Mouse (Mus musculus): ENCODE data around the gene Hibadh. TPM values are rescaled to one million over a fixed set of nuclear protein-coding genes. Genes with fewer than 3 reads are reported as not detected.
A peak's percentile ranks its signal among the peaks of the same experiment; 100 is the strongest.
"Not testable (repeated sequence)": the region's sequence is repeated elsewhere in the genome, so short reads cannot be mapped to it uniquely, and the experiment has no call there.

Gene Hibadh
- 10 to 100 TPM; 24.4 to 66.8 (median 48.9) TPM for total RNA-seq (2018; cell fraction: chromatin; rRNA removed)
- total RNA-seq (2018; cell fraction: cytosol; rRNA removed), result 10 to 100 TPM; 41.3 to 54.0 (median 47.2) TPM
- 10 to 100 TPM; 22.5 to 67.3 (median 40.0) TPM for total RNA-seq (2018; cell fraction: nucleus; rRNA removed)
- 40.2 to 62.3 TPM (median 45.1 TPM) in 3 replicates for polyA plus RNA-seq (2018)

DNA sequence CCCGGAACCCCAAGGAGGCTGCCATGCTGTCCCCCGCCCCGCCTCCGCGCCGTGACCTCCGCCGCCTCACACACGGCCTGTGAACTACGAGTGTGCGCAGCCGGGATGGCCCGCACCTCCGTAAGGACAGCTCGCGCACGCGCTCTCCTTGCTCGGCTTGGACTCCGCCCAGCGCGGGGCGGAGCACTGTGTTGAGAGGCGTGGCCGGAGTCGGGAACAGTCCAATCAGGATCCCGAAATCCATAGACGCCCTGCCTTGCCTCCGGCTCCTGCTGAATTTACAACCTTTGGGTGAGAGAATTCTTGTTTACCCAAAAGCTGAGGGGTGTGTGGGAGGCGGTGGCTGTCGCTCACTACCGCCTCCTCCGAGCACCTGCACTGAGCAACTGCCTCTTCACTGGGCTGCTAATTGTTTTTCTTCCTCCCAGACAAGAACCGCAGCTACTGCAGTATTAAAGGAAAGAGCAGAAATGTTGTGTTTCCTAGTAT lies at the start of gene Hibadh:
Hibadh (minus strand) TSS at position 166 of the 489 bp plus-strand sequence.
- H3K79me2 ChIP-seq (ENCODE audit: inconsistent target), result peaks cover 40% of the 10 kb centered on the region
- H3K4me3 ChIP-seq (ENCODE audit: inconsistent target), result peak within 1 kb of the TSS; percentile 90
- peak within 1 kb of the TSS; percentile 32 for H3K27ac ChIP-seq
- no peaks in the 10 kb centered on the region for H3K36me3 ChIP-seq (ENCODE audit: inconsistent target)
- whole genome bisulfite sequencing (ENCODE audit: missing documents), result 2% methylated on average over 34 of the region's 34 CpGs

DNA sequence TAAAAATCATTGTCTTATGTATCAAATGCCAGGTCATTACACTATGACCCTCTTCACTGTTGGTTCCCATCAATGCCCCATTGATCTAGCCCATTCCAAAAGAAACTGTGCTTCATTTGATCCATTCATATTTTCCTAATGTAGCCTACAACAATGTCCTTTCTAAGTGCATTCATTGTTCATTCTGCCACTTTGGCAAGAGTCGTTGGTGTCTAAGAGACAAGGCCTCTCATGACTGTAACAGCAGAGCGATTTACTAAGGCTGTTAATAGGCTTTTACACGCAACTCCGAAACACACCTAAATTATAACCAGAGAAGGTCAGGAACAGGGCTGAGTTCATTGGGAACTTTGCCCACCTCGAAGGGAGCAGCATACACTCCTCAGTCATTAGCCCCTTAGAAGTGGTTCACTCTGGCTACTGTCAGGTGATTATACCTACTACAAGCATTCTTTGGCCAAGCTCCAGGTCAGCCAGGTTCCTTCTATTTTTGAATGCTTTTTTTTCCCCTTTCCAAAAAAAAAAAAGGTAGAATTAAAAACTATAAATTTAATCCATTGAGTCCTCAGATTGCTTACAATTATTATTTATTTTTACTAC lies 46.8 kb upstream of the Hibadh start:
- H3K36me3 ChIP-seq (ENCODE audit: inconsistent target), result no peaks in the 10 kb centered on the region
- H3K79me2 ChIP-seq (ENCODE audit: inconsistent target), result no peaks in the 10 kb centered on the region
- 93% methylated on average over 5 of the region's 5 CpGs for WGBS (ENCODE audit: missing documents)
- H3K27ac ChIP-seq, result no peak overlapping the region
- no peak overlapping the region for H3K4me3 ChIP-seq (ENCODE audit: inconsistent target)

DNA sequence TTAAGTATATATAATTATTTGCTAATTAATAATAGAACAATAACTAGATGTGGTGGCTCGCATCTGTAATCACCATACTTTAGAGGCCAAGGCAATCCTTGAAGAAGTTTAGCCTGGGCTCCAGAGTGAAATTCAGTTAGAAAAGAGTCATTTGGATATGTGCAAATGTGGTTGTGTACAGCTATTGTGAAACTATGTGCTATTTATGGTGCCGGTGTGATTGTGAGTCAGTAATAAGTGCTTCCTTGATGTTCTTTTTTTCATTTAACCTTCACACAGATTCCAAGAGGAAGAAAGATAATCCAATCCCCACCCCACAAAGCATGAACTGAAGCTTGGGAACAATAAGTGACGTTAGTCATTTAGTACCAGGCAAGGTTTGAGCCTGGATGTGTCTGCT lies 42.4 kb upstream of the Hibadh start:
- no peaks in the 10 kb centered on the region for H3K36me3 ChIP-seq (ENCODE audit: inconsistent target)
- no peak overlapping the region for H3K4me3 ChIP-seq (ENCODE audit: inconsistent target)
- no peaks in the 10 kb centered on the region for H3K79me2 ChIP-seq (ENCODE audit: inconsistent target)
- WGBS (ENCODE audit: missing documents), result 56% methylated on average over 2 of the region's 3 CpGs
- H3K27ac ChIP-seq, result peak overlapping the region; percentile 12; the same call in 1 of the 2 replicates

DNA sequence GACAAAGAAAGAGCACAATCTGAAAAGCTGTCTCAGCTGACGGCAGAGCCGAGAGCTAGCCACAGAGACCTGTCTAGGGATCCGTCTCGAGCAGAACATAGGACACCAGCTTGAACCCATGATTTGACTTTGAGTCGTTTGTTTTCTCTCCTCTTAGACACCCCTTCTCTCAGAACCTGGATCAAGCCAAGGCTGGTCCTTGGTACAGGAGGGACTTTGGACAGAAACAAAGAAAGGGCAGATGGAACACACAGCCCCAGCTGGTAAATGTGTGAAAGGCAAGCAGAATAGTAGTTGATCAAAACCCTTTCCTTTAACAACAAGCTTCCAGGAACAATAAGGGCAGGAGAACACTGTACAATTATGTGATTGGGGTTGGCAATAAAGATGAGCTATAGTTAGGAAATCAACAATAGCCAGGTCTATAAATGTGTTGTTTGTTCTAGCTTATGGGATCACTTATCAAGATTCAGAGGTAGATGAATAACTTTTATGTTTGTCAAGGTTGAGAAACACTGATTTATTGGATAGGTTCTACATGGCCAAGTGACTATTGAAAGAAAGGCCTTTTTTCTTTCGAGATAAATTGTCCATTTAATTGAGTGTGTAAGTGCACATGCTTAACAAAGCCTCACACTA lies 41.8 kb upstream of the Hibadh start:
- 89% methylated on average over 6 of the region's 6 CpGs for WGBS (ENCODE audit: missing documents)
- H3K27ac ChIP-seq, result peak overlapping the region; percentile 12; the same call in 1 of the 2 replicates
- no peaks in the 10 kb centered on the region for H3K36me3 ChIP-seq (ENCODE audit: inconsistent target)
- H3K79me2 ChIP-seq (ENCODE audit: inconsistent target), result no peaks in the 10 kb centered on the region
- no peak overlapping the region for H3K4me3 ChIP-seq (ENCODE audit: inconsistent target)

DNA sequence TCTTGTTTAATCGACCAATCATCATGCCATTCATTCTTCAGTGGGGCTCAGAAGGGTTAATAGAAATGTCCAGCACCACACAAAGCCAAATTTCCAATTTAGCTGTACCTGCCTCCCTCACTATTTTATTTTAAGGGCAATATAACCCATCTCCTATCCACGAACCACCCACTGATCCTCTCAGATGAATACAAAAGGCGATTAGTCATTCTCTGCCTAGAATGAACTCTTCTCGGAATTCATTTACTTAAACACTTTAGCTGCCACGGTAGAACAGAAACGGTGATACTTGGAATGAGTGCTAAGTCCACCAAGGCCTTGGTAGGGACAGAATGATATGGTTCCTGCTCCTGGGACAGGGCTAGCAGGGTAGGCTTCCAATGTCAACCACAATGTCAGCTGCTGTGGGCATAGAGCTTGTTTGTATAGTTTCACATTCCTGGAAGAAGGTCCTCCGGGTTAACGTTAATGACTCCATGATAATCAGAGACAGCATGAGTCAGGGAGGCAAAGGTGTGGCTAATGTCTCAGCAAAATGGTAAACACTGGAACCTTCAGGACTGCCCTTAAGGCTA lies 40.4 kb upstream of the Hibadh start:
- Histone ChIP-seq H3K4me3 (ENCODE audit: inconsistent target) (no peak overlapping the region), H3K79me2 (ENCODE audit: inconsistent target) (no peaks in the 10 kb centered on the region), H3K27ac (no peak overlapping the region), H3K36me3 (ENCODE audit: inconsistent target) (no peaks in the 10 kb centered on the region)
- 86% methylated on average over 8 of the region's 8 CpGs for WGBS (ENCODE audit: missing documents)

DNA sequence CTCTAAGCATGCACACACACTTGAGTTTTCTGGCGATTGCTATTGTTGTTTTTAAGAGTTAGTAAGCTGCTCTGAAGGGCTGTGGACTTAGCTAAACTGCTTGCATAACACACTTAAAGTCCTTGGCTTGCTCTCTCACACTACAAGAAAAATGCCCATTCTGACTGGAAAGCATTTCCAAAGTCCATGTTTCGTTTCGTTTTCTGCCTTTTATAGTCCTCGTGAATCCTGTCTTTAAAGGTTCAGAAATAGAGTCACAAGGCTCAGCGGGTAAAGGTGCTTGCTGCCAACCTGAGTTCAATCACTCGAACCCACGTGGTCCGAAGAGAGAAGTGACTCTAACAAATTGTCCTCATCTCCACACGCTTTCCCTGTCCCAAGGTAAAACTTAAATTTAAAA lies 39.4 kb upstream of the Hibadh start:
- Histone ChIP-seq H3K79me2 (ENCODE audit: inconsistent target) (no peaks in the 10 kb centered on the region), H3K36me3 (ENCODE audit: inconsistent target) (no peaks in the 10 kb centered on the region), H3K4me3 (ENCODE audit: inconsistent target) (no peak overlapping the region), H3K27ac (no peak overlapping the region)
- 69% methylated on average over 9 of the region's 9 CpGs for WGBS (ENCODE audit: missing documents)

DNA sequence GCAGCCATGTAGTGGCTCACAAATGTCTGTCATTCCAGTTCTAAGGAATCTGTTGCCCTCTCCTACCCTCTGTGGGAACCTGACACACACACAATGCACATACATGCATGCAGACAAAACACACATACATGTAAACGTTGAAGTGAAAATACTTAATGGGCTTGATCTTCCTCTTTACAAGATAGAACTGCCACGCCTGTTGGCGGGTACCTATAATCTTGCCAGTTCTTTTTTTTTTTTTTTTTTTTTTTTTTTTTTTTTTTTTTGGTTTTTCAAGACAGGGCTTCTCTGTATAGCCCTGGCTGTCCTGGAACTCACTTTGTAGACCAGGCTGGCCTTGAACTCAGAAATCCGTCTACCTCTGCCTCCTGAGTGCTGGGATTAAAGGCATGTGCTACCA lies 37.3 kb upstream of the Hibadh start:
- WGBS (ENCODE audit: missing documents), result 42% methylated on average over 2 of the region's 4 CpGs
- H3K79me2 ChIP-seq (ENCODE audit: inconsistent target); H3K4me3 ChIP-seq (ENCODE audit: inconsistent target); H3K36me3 ChIP-seq (ENCODE audit: inconsistent target); H3K27ac ChIP-seq: not testable (repeated sequence)

DNA sequence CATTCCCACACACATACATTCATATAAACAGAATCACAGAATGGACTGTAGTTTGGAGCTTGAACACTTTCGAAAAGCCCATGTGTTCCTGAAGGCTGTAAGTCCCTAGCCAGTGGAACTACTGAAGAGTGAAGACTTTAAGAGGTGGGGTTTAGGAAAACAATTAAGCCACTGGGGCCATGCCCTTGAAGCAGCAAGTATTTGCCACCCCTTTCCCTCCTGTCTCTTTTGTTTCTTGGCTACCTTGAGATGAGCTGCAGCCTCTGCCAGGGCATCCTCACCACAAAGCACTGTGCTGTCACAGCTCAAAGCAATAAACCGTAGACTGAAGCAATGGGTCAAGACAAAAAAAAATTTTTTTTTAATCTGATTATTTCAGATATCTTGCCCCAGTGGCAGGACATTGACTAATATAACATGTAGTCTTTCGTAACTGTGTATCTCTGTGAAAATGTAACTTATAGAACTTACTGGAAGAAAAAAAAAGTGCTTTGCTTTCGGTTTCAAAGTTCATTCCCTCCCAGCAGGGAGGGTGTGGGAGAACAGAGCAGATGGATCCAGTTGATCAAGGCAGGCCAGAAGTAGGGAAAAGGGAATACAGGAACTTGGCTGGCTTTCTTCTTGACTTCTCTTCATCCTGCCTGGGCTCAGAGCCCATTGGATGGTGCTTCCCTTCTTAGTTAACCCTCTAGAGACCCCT lies 35.2 kb upstream of the Hibadh start:
- Histone ChIP-seq H3K4me3 (ENCODE audit: inconsistent target) (no peak overlapping the region), H3K27ac (no peak overlapping the region), H3K36me3 (ENCODE audit: inconsistent target) (no peaks in the 10 kb centered on the region), H3K79me2 (ENCODE audit: inconsistent target) (no peaks in the 10 kb centered on the region)
- 39% methylated on average over 4 of the region's 4 CpGs for WGBS (ENCODE audit: missing documents)

DNA sequence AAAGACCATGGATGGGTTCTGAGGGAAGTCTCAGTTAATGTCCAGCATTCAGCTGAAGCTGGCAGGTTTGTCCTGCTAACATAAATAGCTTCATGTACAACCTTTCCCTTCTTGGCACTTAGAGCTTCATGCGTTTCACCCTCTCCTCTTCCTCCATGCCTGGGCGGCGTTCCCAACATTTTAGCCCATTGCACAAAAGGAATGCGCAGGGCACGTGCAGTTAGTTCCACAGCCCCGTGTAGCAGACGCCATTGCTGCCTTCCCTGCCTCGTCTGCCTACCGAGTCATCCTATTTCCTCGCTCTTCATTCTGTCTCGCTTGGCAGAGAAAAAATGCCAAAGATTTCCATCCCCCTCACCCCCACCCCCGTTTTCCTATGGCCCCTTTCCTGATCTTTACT lies 34.4 kb upstream of the Hibadh start:
- Histone ChIP-seq H3K79me2 (ENCODE audit: inconsistent target) (no peaks in the 10 kb centered on the region), H3K36me3 (ENCODE audit: inconsistent target) (no peaks in the 10 kb centered on the region), H3K4me3 (ENCODE audit: inconsistent target) (no peak overlapping the region), H3K27ac (no peak overlapping the region)
- WGBS (ENCODE audit: missing documents), result 94% methylated on average over 12 of the region's 12 CpGs

DNA sequence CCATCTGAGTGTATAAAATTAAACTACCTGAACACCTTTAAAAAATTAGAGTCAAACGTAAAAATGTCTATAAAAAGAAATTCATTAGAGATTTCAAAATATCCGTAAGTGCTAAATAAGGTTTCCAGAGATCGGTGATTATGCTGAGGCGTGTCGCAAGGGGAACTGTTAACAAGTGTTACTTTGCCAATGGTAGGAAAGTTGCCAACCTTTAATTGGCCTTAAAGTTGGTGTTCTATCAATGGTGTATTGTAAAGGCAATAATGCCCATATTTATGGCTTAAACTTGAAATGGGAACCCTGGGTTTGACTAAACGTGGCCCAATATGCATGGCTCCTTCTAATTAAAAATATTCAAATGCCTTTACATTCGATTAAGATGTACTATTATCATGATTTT lies 33.5 kb upstream of the Hibadh start:
- H3K36me3 ChIP-seq (ENCODE audit: inconsistent target), result no peaks in the 10 kb centered on the region
- no peaks in the 10 kb centered on the region for H3K79me2 ChIP-seq (ENCODE audit: inconsistent target)
- H3K4me3 ChIP-seq (ENCODE audit: inconsistent target), result no peak overlapping the region
- WGBS (ENCODE audit: missing documents), result 75% methylated on average over 7 of the region's 7 CpGs
- H3K27ac ChIP-seq, result no peak overlapping the region

DNA sequence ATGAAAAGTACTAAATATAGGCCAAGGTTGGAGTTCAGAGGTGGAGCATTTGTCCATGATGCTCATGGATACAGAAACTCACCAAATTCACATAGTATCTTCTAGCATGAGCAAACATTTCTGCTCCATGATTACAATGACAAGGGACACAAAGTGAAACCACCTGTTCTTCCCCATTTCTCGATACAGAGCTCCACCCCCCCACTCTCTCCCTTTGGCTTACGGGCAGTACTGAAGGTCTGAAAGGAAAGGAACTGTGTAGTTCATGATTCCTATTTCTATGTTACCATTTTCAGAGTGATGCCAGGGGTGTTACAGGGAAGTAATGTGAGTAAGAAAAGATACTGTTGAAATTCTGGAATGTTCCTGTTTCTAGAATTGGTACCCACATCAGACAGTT lies 32.4 kb upstream of the Hibadh start:
- Histone ChIP-seq H3K27ac (no peak overlapping the region), H3K79me2 (ENCODE audit: inconsistent target) (no peaks in the 10 kb centered on the region), H3K36me3 (ENCODE audit: inconsistent target) (no peaks in the 10 kb centered on the region), H3K4me3 (ENCODE audit: inconsistent target) (no peak overlapping the region; the same call in 1 of the 2 replicates)
- WGBS (ENCODE audit: missing documents), result 13% methylated on average over 2 of the region's 2 CpGs

DNA sequence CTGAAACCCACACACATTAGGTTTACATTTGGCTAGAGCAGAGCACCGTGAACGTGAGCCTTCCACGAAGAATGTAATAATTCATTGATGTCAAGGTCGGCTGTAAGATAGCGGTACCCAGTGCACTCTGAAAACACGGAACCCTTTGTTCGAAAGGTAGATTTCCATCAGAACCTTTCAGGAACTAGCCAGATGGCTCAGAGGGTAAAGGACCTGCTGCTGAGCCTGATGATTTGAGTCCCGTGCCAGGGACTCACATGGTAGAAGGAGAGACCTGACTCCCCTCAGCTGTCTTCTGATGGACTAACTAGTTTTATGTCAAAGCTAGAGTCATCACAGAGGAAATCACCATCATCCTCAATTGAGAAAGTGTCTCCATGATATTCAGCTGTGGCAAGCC lies 31.6 kb upstream of the Hibadh start:
- 37% methylated on average over 8 of the region's 8 CpGs for WGBS (ENCODE audit: missing documents)
- Histone ChIP-seq H3K27ac (no peak overlapping the region), H3K79me2 (ENCODE audit: inconsistent target) (no peaks in the 10 kb centered on the region), H3K4me3 (ENCODE audit: inconsistent target) (no peak overlapping the region), H3K36me3 (ENCODE audit: inconsistent target) (no peaks in the 10 kb centered on the region)

DNA sequence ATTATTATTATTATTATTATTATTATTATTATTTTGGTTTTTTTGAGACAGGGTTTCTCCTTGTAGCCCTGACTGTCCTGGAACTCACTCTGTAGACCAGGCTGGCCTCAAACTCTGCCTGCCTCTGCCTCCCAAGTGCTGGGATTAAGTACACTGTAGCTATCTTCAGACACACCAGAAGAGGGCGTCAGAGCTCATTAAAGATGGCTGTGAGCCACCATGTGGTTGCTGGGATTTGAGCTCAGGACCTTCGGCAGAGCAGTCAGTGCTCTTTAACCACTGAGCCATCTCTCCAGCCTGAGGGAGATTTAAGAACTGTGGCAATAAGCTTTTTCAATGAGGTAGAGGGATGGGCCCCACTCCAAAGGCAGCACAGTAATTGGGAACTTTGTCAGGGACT lies 29.7 kb upstream of the Hibadh start:
- H3K4me3 ChIP-seq (ENCODE audit: inconsistent target); H3K36me3 ChIP-seq (ENCODE audit: inconsistent target); H3K79me2 ChIP-seq (ENCODE audit: inconsistent target); H3K27ac ChIP-seq: not testable (repeated sequence)
- 36% methylated on average over 2 of the region's 2 CpGs for whole genome bisulfite sequencing (ENCODE audit: missing documents)

DNA sequence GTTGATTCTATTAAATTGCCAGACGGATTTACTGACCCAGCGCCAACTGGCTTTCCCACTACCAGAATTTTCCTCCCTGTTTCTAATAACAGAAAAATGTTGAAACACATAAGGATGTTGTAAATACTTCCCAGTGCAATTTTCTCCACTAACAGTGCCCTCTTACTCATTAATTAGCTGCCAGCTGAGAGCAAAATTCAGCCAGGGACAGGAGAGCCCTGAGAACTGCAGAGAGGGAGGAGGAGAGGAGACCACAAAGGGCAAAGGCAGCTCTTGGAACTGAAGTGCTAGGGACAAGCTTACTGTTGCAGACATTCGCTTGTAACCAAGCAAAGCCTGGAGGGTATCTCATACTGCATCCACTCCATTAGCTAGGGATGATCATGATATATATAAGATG lies 27.5 kb upstream of the Hibadh start:
- 94% methylated on average over 2 of the region's 3 CpGs for WGBS (ENCODE audit: missing documents)
- H3K36me3 ChIP-seq (ENCODE audit: inconsistent target), result no peaks in the 10 kb centered on the region
- no peak overlapping the region for H3K27ac ChIP-seq
- H3K79me2 ChIP-seq (ENCODE audit: inconsistent target), result no peaks in the 10 kb centered on the region
- H3K4me3 ChIP-seq (ENCODE audit: inconsistent target), result no peak overlapping the region

DNA sequence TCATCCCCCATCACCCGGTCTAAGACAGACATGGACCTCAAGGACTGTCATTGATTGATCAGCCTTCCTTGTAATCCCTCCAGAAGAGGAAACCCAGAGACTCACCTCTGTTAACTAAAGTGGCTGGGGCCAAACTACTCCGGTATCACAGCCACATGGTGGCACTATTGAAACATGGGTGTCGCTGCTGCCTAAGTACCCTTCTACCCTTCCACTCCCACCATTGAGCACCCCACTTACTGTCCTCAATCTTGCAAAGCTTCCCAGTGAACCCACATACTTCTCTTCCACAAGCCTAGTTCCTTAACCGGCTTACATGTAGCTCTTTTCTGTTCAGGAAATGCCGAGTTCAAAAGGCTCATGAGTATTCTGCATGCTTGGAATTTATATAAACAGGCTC lies 22.8 kb upstream of the Hibadh start:
- H3K27ac ChIP-seq, result no peak overlapping the region
- no peaks in the 10 kb centered on the region for H3K36me3 ChIP-seq (ENCODE audit: inconsistent target)
- H3K79me2 ChIP-seq (ENCODE audit: inconsistent target), result no peaks in the 10 kb centered on the region
- 60% methylated on average over 5 of the region's 5 CpGs for WGBS (ENCODE audit: missing documents)
- no peak overlapping the region for H3K4me3 ChIP-seq (ENCODE audit: inconsistent target)
